Mouse (Mus musculus): ENCODE measurements at regions not wholly inside any gene's neighbourhood (a gene's known extent, or its start where the extent isn't known, plus 50 kb on each side); places are given as distances from the start of the nearest gene placed in this dataset.

- DNase-seq, result no peak
Observed at GRCm38 (mm10) chr3:57910020-57910419, 62.1 kb upstream of the Pfn2 start.

- peak; percentile 38 for DNase-seq
Observed at GRCm38 (mm10) chr3:57911831-57912596, 64.1 kb upstream of the Pfn2 start.

- DNase-seq, result no peak
Observed at GRCm38 (mm10) chr3:57912650-57913343, 64.9 kb upstream of the Pfn2 start.

- no peak for DNase-seq
Observed at GRCm38 (mm10) chr3:57914687-57915086, 66.8 kb upstream of the Pfn2 start.

- DNase-seq, result no peak
Observed at GRCm38 (mm10) chr3:57918913-57919312, 71.0 kb upstream of the Pfn2 start.

- no peak for DNase-seq
Observed at GRCm38 (mm10) chr3:57919390-57920089, 71.7 kb upstream of the Pfn2 start.

- DNase-seq, result no peak
Observed at GRCm38 (mm10) chr3:57920090-57920432, 72.2 kb upstream of the Pfn2 start.

- DNase-seq, result no peak
Observed at GRCm38 (mm10) chr3:57921071-57921882, 73.4 kb upstream of the Pfn2 start.

GRCm38 (mm10) chr3:57923061-57923460 is 75.2 kb upstream of the Pfn2 start:
- DNase-seq, result no peak

- DNase-seq, result no peak
Observed at GRCm38 (mm10) chr3:57932657-57933539, 85.0 kb upstream of the Pfn2 start.

GRCm38 (mm10) chr3:57935042-57935610 is 87.2 kb upstream of the Pfn2 start:
- no peak for DNase-seq

- DNase-seq, result no peak
Observed at GRCm38 (mm10) chr3:57940504-57941381, 92.9 kb upstream of the Pfn2 start.

- no peak for DNase-seq
Observed at GRCm38 (mm10) chr3:57944698-57945097, 96.8 kb upstream of the Pfn2 start.

GRCm38 (mm10) chr3:57945765-57946164 is 97.9 kb upstream of the Pfn2 start:
- no peak for DNase-seq

GRCm38 (mm10) chr3:57947331-57947730 is 99.5 kb upstream of the Pfn2 start:
- no peak for DNase-seq

GRCm38 (mm10) chr3:57948720-57949119 is 100.8 kb upstream of the Pfn2 start:
- DNase-seq, result no peak

GRCm38 (mm10) chr3:57950431-57951331 is 102.8 kb upstream of the Pfn2 start:
- DNase-seq, result no peak

- no peak for DNase-seq
Observed at GRCm38 (mm10) chr3:57951438-57951837, 103.6 kb upstream of the Pfn2 start.

- no peak for DNase-seq
Observed at GRCm38 (mm10) chr3:57957352-57957751, 109.5 kb upstream of the Pfn2 start.
